Mouse (Mus musculus) stomach, postnatal 0 days (tissue): Measurements from ENCODE around the gene Pnliprp1. TPM values are rescaled to one million over a fixed set of nuclear protein-coding genes. Genes with fewer than 3 reads are reported as not detected.

Source experiments
- ATAC-seq: fragments of 200-750 bp; cut with Nextera tagmentation; 2 replicates; pipeline ENCODE4 v1.8.0; 2017; ENCODE audit not compliant: low FRiP score, low TSS enrichment
- DNase-seq: peaks from one replicate; pipeline ENCODE4 v3.0.0-alpha.2; 2016; ENCODE audit warnings: low spot score
- H3K27ac ChIP-seq: fragments of 300-500 bp; sonication (generic); replicated peaks from 2 replicates; pipeline ENCODE4 v1.5.1; 2014; ENCODE audit warnings: mild to moderate bottlenecking, control low read depth
- H3K27me3 ChIP-seq: fragments of 300-500 bp; sonication (generic); 2 replicates; pipeline ENCODE4 v1.6.1; 2014; ENCODE audit warnings: low read length; ENCODE audit not compliant: control insufficient read depth, insufficient read depth
- H3K36me3 ChIP-seq: fragments of 300-500 bp; sonication (generic); 2 replicates; pipeline ENCODE4 v1.6.1; 2014; ENCODE audit warnings: low read length, mixed read lengths; ENCODE audit not compliant: control insufficient read depth, insufficient read depth
- H3K4me1 ChIP-seq: fragments of 300-500 bp; sonication (generic); replicated peaks from 2 replicates; pipeline ENCODE4 v1.6.1; 2014; ENCODE audit warnings: antibody characterized with exemption; ENCODE audit not compliant: control insufficient read depth, insufficient read depth
- H3K4me2 ChIP-seq: fragments of 300-500 bp; sonication (generic); replicated peaks from 2 replicates; pipeline ENCODE4 v1.6.1; 2014; ENCODE audit warnings: low read depth, mild to moderate bottlenecking, control low read depth, moderate library complexity
- H3K4me3 ChIP-seq: fragments of 300-500 bp; sonication (generic); 2 replicates; pipeline ENCODE4 v1.5.1; 2014; ENCODE audit warnings: low read depth, low read length, control low read depth
- H3K9ac ChIP-seq: fragments of 300-500 bp; sonication (generic); 2 replicates; pipeline ENCODE4 v1.6.1; 2014; ENCODE audit warnings: mild to moderate bottlenecking, low read length, control low read depth, mixed read lengths
- H3K9me3 ChIP-seq: fragments of 300-500 bp; sonication (generic); 2 replicates; pipeline ENCODE4 v1.6.1; 2016; ENCODE audit warnings: low read length; ENCODE audit not compliant: control insufficient read depth
- CTCF ChIP-seq: IDR thresholded peaks from 2 replicates; pipeline ENCODE4 v1.5.1; 2016; ENCODE audit warnings: antibody characterized with exemption, low read depth, mild to moderate bottlenecking, moderate library complexity
- EP300 ChIP-seq: optimal IDR thresholded peaks from 2 replicates; pipeline ENCODE3; 2016; ENCODE audit warnings: antibody characterized with exemption
- WGBS: fragments of 180-500 bp; shearing (Covaris S2); extraction: QIAGEN DNeasy Blood & Tissue Kit; methylation state at CpG from one replicate; pipeline ENCODE4 v1.1.7; 2014; 5-methylcytosine and 5-hydroxymethylcytosine counted together
- polyA plus RNA-seq: library from polyadenylated mRNA; unstranded; fragments of >200 nt; fragmentation: Nextera tagmentation; extraction: Ambion mirVana; gene quantifications from 2 replicates; pipeline ENCODE4 v1.2.1, GENCODE M21; 2015

Gene Pnliprp1
- polyA plus RNA-seq, 1 experiment from 2014 or later = 11.8 TPM

- H3K4me2 ChIP-seq = no peak within 1 kb of the TSS
- WGBS = 30% methylated on average over 9 of the region's 9 CpGs
- H3K27me3 ChIP-seq = no peaks in the 10 kb centered on the region
- peak within 1 kb of the TSS; percentile 63; the same call in 1 of the 2 replicates for H3K27ac ChIP-seq
- DNase-seq = peak; percentile 95
- ATAC-seq = peak; percentile 96
- no peaks in the 10 kb centered on the region for H3K9me3 ChIP-seq
- TF ChIP-seq EP300 (no peak), CTCF (no peak)
- no peaks in the 10 kb centered on the region; the same call in 1 of the 2 replicates for H3K4me1 ChIP-seq
- no peak within 1 kb of the TSS for H3K9ac ChIP-seq
- H3K4me3 ChIP-seq = no peak within 1 kb of the TSS
- H3K36me3 ChIP-seq = no peaks in the 10 kb centered on the region
Measured at GRCm38 (mm10) chr19:58759423-58759822, 30.7 kb downstream of the Pnliprp1 start, which contains the start of gene Pnliprp2. TSS of gene Pnliprp2 (plus strand) at chr19:58759719.

DNA sequence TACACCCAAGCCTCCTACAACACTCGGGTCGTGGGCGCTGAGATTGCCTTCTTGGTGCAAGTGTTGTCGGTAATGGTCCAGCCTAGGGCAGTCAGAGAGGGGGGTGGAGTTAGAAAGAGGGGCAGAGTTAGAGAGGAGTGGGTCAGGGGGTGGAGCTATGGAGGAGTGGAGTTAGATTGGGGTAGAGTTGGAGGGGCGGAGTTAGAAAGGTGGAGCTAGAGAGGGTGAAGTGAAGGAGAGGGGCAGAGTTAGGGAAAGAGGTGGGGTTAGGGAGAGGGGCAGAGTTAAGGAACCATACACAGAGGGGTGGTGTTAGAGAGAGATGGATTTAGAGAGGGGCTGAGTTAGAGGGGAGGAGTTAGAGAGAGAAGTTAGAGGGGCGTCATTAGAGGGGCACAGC is 33.6 kb downstream of the Pnliprp1 start:
- Histone ChIP-seq H3K4me3 (no peak overlapping the region), H3K4me2 (no peak overlapping the region), H3K9me3 (no peaks in the 10 kb centered on the region), H3K27ac (no peak overlapping the region), H3K4me1 (no peaks in the 10 kb centered on the region; the same call in 1 of the 2 replicates), H3K9ac (no peak overlapping the region), H3K27me3 (no peaks in the 10 kb centered on the region), H3K36me3 (no peaks in the 10 kb centered on the region)
- TF ChIP-seq EP300 = no peak
- no peak for TF ChIP-seq CTCF
- ATAC-seq = peak; percentile 4; the same call in 1 of the 2 replicates
- 44% methylated on average over 6 of the region's 6 CpGs for WGBS
- peak; percentile 15 for DNase-seq

DNA sequence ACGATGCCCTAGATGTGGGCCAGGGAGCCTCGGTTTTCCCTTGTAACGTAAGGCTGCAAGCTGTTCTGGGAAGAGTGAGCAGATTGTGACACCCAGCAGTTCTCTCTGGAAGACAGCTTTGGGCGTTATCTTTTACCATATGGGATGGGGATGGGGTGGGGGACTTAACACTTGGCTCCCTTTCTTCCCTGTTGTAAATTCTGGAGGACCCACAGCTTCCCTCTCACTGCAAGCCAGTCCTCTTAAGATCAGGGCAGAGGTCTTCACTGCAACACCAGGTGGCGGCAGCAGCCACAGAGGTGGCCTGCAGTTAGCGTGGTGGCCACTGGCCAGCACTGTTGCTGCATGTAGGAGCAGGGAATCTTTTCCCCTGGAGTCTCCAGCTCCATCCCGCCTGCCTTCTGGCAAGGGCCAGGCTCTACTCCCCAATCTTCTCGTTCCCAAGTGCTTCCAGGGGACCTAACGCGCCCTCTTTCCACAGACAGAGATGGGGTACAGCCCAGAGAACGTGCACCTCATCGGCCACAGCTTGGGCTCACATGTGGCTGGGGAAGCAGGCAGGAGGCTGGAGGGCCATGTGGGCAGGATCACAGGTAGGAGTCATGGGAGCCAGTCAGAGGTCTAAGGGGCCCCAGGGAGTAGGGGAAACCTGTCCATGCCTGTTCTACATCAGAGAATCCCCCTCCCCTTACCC is 34.3 kb downstream of the Pnliprp1 start:
- H3K4me2 ChIP-seq = no peak overlapping the region
- TF ChIP-seq EP300 = no peak
- TF ChIP-seq CTCF = peak; percentile 96
- no peaks in the 10 kb centered on the region for H3K9me3 ChIP-seq
- peak; percentile 67 for ATAC-seq
- H3K4me1 ChIP-seq = no peaks in the 10 kb centered on the region; the same call in 1 of the 2 replicates
- H3K36me3 ChIP-seq = no peaks in the 10 kb centered on the region
- H3K4me3 ChIP-seq = no peak overlapping the region
- 15% methylated on average over 12 of the region's 12 CpGs for WGBS
- DNase-seq = peak; percentile 82
- no peaks in the 10 kb centered on the region for H3K27me3 ChIP-seq
- no peak overlapping the region for H3K9ac ChIP-seq
- H3K27ac ChIP-seq = no peak overlapping the region

DNA sequence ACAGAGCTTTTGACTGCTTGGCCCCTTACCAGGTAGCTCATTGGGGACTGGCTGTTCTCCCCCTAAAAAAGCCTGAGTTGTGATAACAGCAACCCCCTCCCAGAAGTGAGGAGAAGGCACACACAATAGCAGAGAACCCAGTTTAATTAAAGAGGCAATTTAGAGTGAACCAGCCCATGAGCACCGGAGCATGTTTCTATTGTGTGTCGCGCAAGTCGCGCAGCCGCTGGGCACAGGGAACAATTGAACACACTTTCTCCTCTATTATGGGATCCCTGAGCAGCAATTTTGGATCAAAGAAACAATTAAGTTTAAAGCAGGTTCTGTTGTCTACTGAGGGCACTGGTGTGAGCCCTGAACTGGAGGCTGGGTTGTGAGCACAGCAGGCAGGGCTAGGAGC is 38.6 kb downstream of the Pnliprp1 start:
- DNase-seq (peak; percentile 7), ATAC-seq (no peak)
- 91% methylated on average over 6 of the region's 6 CpGs for WGBS
- Histone ChIP-seq H3K27ac (no peak overlapping the region), H3K4me2 (no peak overlapping the region), H3K4me3 (no peak overlapping the region), H3K27me3 (no peaks in the 10 kb centered on the region), H3K9ac (no peak overlapping the region), H3K4me1 (no peaks in the 10 kb centered on the region), H3K9me3 (no peaks in the 10 kb centered on the region), H3K36me3 (no peaks in the 10 kb centered on the region)
- no peak for TF ChIP-seq EP300
- TF ChIP-seq CTCF = no peak

- Histone ChIP-seq H3K36me3 (no peaks in the 10 kb centered on the region), H3K4me2 (no peak overlapping the region), H3K9ac (no peak overlapping the region), H3K4me1 (no peaks in the 10 kb centered on the region), H3K9me3 (no peaks in the 10 kb centered on the region), H3K27me3 (no peaks in the 10 kb centered on the region), H3K27ac (no peak overlapping the region), H3K4me3 (no peak overlapping the region)
- ATAC-seq = no peak
- 31% methylated on average over 5 of the region's 5 CpGs for WGBS
- TF ChIP-seq CTCF = no peak
- TF ChIP-seq EP300 = no peak
- no peak for DNase-seq
Measured at GRCm38 (mm10) chr19:58776461-58776860, 47.8 kb downstream of the Pnliprp1 start.

GRCm38 (mm10) chr19:58781566-58781965 is 52.9 kb downstream of the Pnliprp1 start:
- ATAC-seq (no peak), DNase-seq (no peak)
- H3K4me1 ChIP-seq = no peaks in the 10 kb centered on the region
- no peak overlapping the region for H3K4me3 ChIP-seq
- no peak overlapping the region for H3K9ac ChIP-seq
- H3K27ac ChIP-seq = no peak overlapping the region
- H3K27me3 ChIP-seq = no peaks in the 10 kb centered on the region
- H3K36me3 ChIP-seq = no peaks in the 10 kb centered on the region
- TF ChIP-seq EP300 = no peak
- no peak overlapping the region for H3K4me2 ChIP-seq
- 67% methylated on average over 4 of the region's 4 CpGs for WGBS
- no peaks in the 10 kb centered on the region for H3K9me3 ChIP-seq
